Mouse (Mus musculus) MEL (cell line): ENCODE measurements around the gene Abat. TPM values are rescaled to one million over a fixed set of nuclear protein-coding genes. Genes with fewer than 3 reads are reported as not detected.

Experiments
- DNase-seq: peaks from one replicate; pipeline ENCODE4 v3.0.0; 2011; ENCODE audit warnings: low read depth, low spot score
- H3K27ac ChIP-seq: 2 replicates; pipeline ENCODE4 v1.5.1; 2012; ENCODE audit warnings: low read depth, mild to moderate bottlenecking, control low read depth, low read length, moderate library complexity; ENCODE audit not compliant: control insufficient read depth
- H3K27me3 ChIP-seq, 2 experiments: fragments of 150-350 bp in 1 of 2; sonication (generic) in 1 of 2; 2 replicates each; pipeline ENCODE4 v1.6.1; 2012; ENCODE audit warnings: low read length in 2 of 2, mild to moderate bottlenecking in 2 of 2, improper control_type of control experiment in 1 of 2, moderate library complexity in 1 of 2; ENCODE audit not compliant: insufficient read depth in 2 of 2, control insufficient read depth in 1 of 2
- H3K36me3 ChIP-seq, 2 experiments: 2 replicates each; pipeline ENCODE4 v1.6.1; 2012 to 2014; ENCODE audit warnings: low read length in 2 of 2, improper control_type of control experiment in 1 of 2, inconsistent platforms in 1 of 2, mild to moderate bottlenecking in 1 of 2; ENCODE audit not compliant: insufficient read depth in 2 of 2, control insufficient read depth in 1 of 2
- H3K4me1 ChIP-seq, 2 experiments: fragments of 150-350 bp in 1 of 2; sonication (generic) in 1 of 2; 2 replicates each; pipeline ENCODE4 v1.6.1; 2012; ENCODE audit warnings: low read length in 2 of 2, improper control_type of control experiment in 1 of 2, mild to moderate bottlenecking in 1 of 2; ENCODE audit not compliant: insufficient read depth in 2 of 2, control insufficient read depth in 1 of 2
- H3K4me3 ChIP-seq, 2 experiments: fragments of 150-350 bp in 1 of 2; sonication (generic) in 1 of 2; 2 replicates each; pipeline ENCODE4 v1.5.1; 2012; ENCODE audit warnings: low read depth in 2 of 2, low read length in 2 of 2, mild to moderate bottlenecking in 2 of 2, moderate library complexity in 2 of 2, control low read depth in 1 of 2, improper control_type of control experiment in 1 of 2; ENCODE audit not compliant: control insufficient read depth in 1 of 2, insufficient read depth in 1 of 2
- H3K79me2 ChIP-seq: 2 replicates; pipeline ENCODE4 v1.6.1; 2012; ENCODE audit warnings: mild to moderate bottlenecking, low read length, moderate library complexity; ENCODE audit not compliant: control insufficient read depth, poor library complexity, insufficient read depth
- H3K9ac ChIP-seq: 2 replicates; pipeline ENCODE4 v1.6.1; 2012; ENCODE audit warnings: low read depth, mild to moderate bottlenecking, control low read depth, low read length, moderate library complexity; ENCODE audit not compliant: control insufficient read depth, poor library complexity, severe bottlenecking
- H3K9me3 ChIP-seq: fragments of 150-350 bp; sonication (generic); replicated peaks from 2 replicates; pipeline ENCODE4 v1.6.1; 2012; ENCODE audit warnings: mild to moderate bottlenecking, low read length, improper control_type of control experiment, moderate library complexity; ENCODE audit not compliant: insufficient read depth
- BHLHE40 ChIP-seq: IDR thresholded peaks from 2 replicates; pipeline ENCODE4 v1.6.1; 2012; ENCODE audit warnings: low read depth, mild to moderate bottlenecking, inconsistent platforms, low read length, improper control_type of control experiment, borderline replicate concordance
- EP300 ChIP-seq, 2 experiments: IDR thresholded peaks; 2 replicates each; pipeline ENCODE4 v1.6.1; 2011; ENCODE audit warnings: improper control_type of control experiment in 2 of 2, low read length in 2 of 2, low read depth in 1 of 2, mild to moderate bottlenecking in 1 of 2
- GATA1 ChIP-seq: IDR thresholded peaks from 2 replicates; pipeline ENCODE4 v1.6.1; 2011; ENCODE audit warnings: low read depth, low read length, improper control_type of control experiment
- KAT2A ChIP-seq: conservative IDR thresholded peaks from 2 replicates; pipeline ENCODE4 v1.6.1; 2012; ENCODE audit warnings: low read depth, low read length, improper control_type of control experiment, inconsistent platforms
- MAFK ChIP-seq: IDR thresholded peaks from 2 replicates; pipeline ENCODE4 v1.6.1; 2011; ENCODE audit warnings: low read depth, mild to moderate bottlenecking, low read length, improper control_type of control experiment, borderline replicate concordance
- MAX ChIP-seq: IDR thresholded peaks from 2 replicates; pipeline ENCODE4 v1.6.1; 2011; ENCODE audit warnings: low read length, improper control_type of control experiment
- MAZ ChIP-seq: IDR thresholded peaks from 2 replicates; pipeline ENCODE4 v1.6.1; 2012; ENCODE audit warnings: low read depth, mild to moderate bottlenecking, inconsistent platforms, low read length, improper control_type of control experiment
- NELFE ChIP-seq: IDR thresholded peaks from 2 replicates; pipeline ENCODE4 v1.6.1; 2011; ENCODE audit warnings: low read depth, low read length, improper control_type of control experiment
- NRF1 ChIP-seq: IDR thresholded peaks from 2 replicates; pipeline ENCODE4 v1.6.1; 2014; ENCODE audit warnings: low read depth, mild to moderate bottlenecking, inconsistent platforms, low read length, improper control_type of control experiment, moderate library complexity; ENCODE audit not compliant: poor library complexity, insufficient read depth, severe bottlenecking
- POLR2A ChIP-seq, 2 experiments: IDR thresholded peaks; 2 replicates each; pipeline ENCODE4 v1.6.1; 2011 to 2012; ENCODE audit warnings: low read length in 2 of 2, mild to moderate bottlenecking in 2 of 2, control low read depth in 1 of 2, improper control_type of control experiment in 1 of 2, low read depth in 1 of 2, moderate library complexity in 1 of 2; ENCODE audit not compliant: control insufficient read depth in 1 of 2, insufficient read depth in 1 of 2, poor library complexity in 1 of 2
- POLR2AphosphoS2 ChIP-seq: IDR thresholded peaks from 2 replicates; pipeline ENCODE4 v1.6.1; 2011; ENCODE audit warnings: low read length, improper control_type of control experiment
- RAD21 ChIP-seq: IDR thresholded peaks from 2 replicates; pipeline ENCODE4 v1.6.1; 2011; ENCODE audit warnings: mild to moderate bottlenecking, low read depth, low read length, improper control_type of control experiment
- TBP ChIP-seq: IDR thresholded peaks from 2 replicates; pipeline ENCODE4 v1.8.0; 2011; ENCODE audit warnings: low read depth, low read length, improper control_type of control experiment
- USF2 ChIP-seq, 2 experiments: IDR thresholded peaks; 2 replicates each; pipeline ENCODE4 v1.6.1; 2011 to 2012; ENCODE audit warnings: improper control_type of control experiment in 2 of 2, low read length in 2 of 2, borderline replicate concordance in 1 of 2, inconsistent platforms in 1 of 2, low read depth in 1 of 2, mild to moderate bottlenecking in 1 of 2; ENCODE audit not compliant: insufficient read depth in 1 of 2
- ZMIZ1 ChIP-seq: IDR thresholded peaks from 2 replicates; pipeline ENCODE4 v1.6.1; 2012; ENCODE audit warnings: low read depth, mild to moderate bottlenecking, inconsistent platforms, low read length, improper control_type of control experiment, moderate library complexity
- polyA plus RNA-seq, 2 experiments: library from polyadenylated mRNA; stranded (reverse) in 1 of 2; unstranded in 1 of 2; fragments of >175 nt in 1 of 2; fragments of >200 nt in 1 of 2; gene quantifications; 2 replicates each; pipeline versions ENCODE4 v1.2.1 to v1.2.4; 2012; ENCODE audit warnings: low replicate concordance in 2 of 2, low read depth in 1 of 2; ENCODE audit not compliant: insufficient read length in 2 of 2, insufficient read depth in 1 of 2, missing spikeins in 1 of 2
- total RNA-seq: library from RNA; depleted of rRNA; stranded (reverse); fragments of 300-350 nt; gene quantifications from 2 replicates; pipeline ENCODE4 v1.2.3, GENCODE M21; 2012

The Abat gene
- total and polyA plus RNA-seq, 3 experiments: 0.27 to 0.77 TPM; not detected in 1

- Histone ChIP-seq H3K4me3 (peak overlapping the region; percentile 32 to 41; a peak in 2 of 4 replicates), H3K27ac (no peak overlapping the region), H3K9ac (no peak overlapping the region), H3K9me3 (no peaks in the 10 kb centered on the region), H3K79me2 (no peaks in the 10 kb centered on the region), H3K27me3 (peaks cover 3 to 9% of the 10 kb centered on the region in 2 experiments; a peak in 2 of 4 replicates), H3K4me1 (0 out of 4 replicates have a peak, but pooled peaks cover 0 to 3% of the 10 kb centered on the region in 2 experiments), H3K36me3 (no peaks in the 10 kb centered on the region)
- no peak for DNase-seq
- TF ChIP-seq USF2 (IDR thresholded peaks at IDR 0.05; ENCODE audit: borderline replicate concordance in 1 of 2, insufficient read depth in 1 of 2, low read depth in 1 of 2, low read length in 2 of 2): no peak
- TF ChIP-seq MAFK: no peak
- TF ChIP-seq RAD21: no peak
- TF ChIP-seq ZMIZ1: no peak
- no peak for TF ChIP-seq BHLHE40
- TF ChIP-seq NELFE: no peak
- no peak for TF ChIP-seq MAZ
- no peak for TF ChIP-seq KAT2A
- TF ChIP-seq TBP: no peak
- TF ChIP-seq POLR2A (IDR thresholded peaks at IDR 0.05; ENCODE audit: control insufficient read depth in 1 of 2, insufficient read depth in 1 of 2, low read depth in 1 of 2, low read length in 2 of 2, poor library complexity in 1 of 2): no peak
These were observed 399 bp upstream of the Abat start for GRCm38 (mm10) chr16:8512830-8513229.

GRCm38 (mm10) chr16:8514180-8514579 lies 951 bp downstream of the Abat start:
- no peak overlapping the region for H3K4me3 ChIP-seq
- H3K79me2 ChIP-seq: no peaks in the 10 kb centered on the region
- H3K27ac ChIP-seq: no peak overlapping the region
- H3K4me1 ChIP-seq: 0 out of 4 replicates have a peak, but pooled peaks cover 0 to 3% of the 10 kb centered on the region in 2 experiments
- no peak for TF ChIP-seq MAX
- no peak for TF ChIP-seq NRF1
- H3K9ac ChIP-seq: no peak overlapping the region
- H3K27me3 ChIP-seq: peaks cover 0 to 1% of the 10 kb centered on the region in 2 experiments; a peak in 1 of 4 replicates
- DNase-seq: no peak
- H3K9me3 ChIP-seq: no peaks in the 10 kb centered on the region
- H3K36me3 ChIP-seq: no peaks in the 10 kb centered on the region

- Histone ChIP-seq H3K27ac (no peak overlapping the region), H3K36me3 (no peaks in the 10 kb centered on the region; a peak in 1 of 4 replicates), H3K27me3 (no peaks in the 10 kb centered on the region)
- no peak for DNase-seq
- TF ChIP-seq EP300 (IDR thresholded peaks at IDR 0.05; ENCODE audit: low read depth in 1 of 2, low read length in 2 of 2) (no peak), KAT2A (no peak), NRF1 (no peak), POLR2AphosphoS2 (no peak), GATA1 (no peak)
- TF ChIP-seq, all 39 proteins: peak for 0
- Histone ChIP-seq H3K4me3 (no peak overlapping the region), H3K9me3 (no peaks in the 10 kb centered on the region), H3K9ac (no peak overlapping the region), H3K4me1 (peaks cover 0 to 2% of the 10 kb centered on the region in 2 experiments; a peak in 1 of 4 replicates), H3K79me2 (no peaks in the 10 kb centered on the region)
These were observed 7.3 kb downstream of the Abat start for GRCm38 (mm10) chr16:8520525-8520924.
